Mouse (Mus musculus) stomach, postnatal 0 days (tissue): ENCODE data around the gene Irgm2. TPM values are rescaled to one million over a fixed set of nuclear protein-coding genes. Genes with fewer than 3 reads are reported as not detected.
A peak's percentile ranks its signal among the peaks of the same experiment; 100 is the strongest.

ENCODE experiments used
- ATAC-seq: fragments of 200-750 bp; cut with Nextera tagmentation; 2 replicates; pipeline ENCODE4 v1.8.0; 2017; ENCODE audit not compliant: low FRiP score, low TSS enrichment
- DNase-seq: peaks from one replicate; pipeline ENCODE4 v3.0.0-alpha.2; 2016; ENCODE audit warnings: low spot score
- H3K27ac ChIP-seq: fragments of 300-500 bp; sonication (generic); replicated peaks from 2 replicates; pipeline ENCODE4 v1.5.1; 2014; ENCODE audit warnings: mild to moderate bottlenecking, control low read depth
- H3K27me3 ChIP-seq: fragments of 300-500 bp; sonication (generic); 2 replicates; pipeline ENCODE4 v1.6.1; 2014; ENCODE audit warnings: low read length; ENCODE audit not compliant: control insufficient read depth, insufficient read depth
- H3K36me3 ChIP-seq: fragments of 300-500 bp; sonication (generic); 2 replicates; pipeline ENCODE4 v1.6.1; 2014; ENCODE audit warnings: low read length, mixed read lengths; ENCODE audit not compliant: control insufficient read depth, insufficient read depth
- H3K4me1 ChIP-seq: fragments of 300-500 bp; sonication (generic); replicated peaks from 2 replicates; pipeline ENCODE4 v1.6.1; 2014; ENCODE audit warnings: antibody characterized with exemption; ENCODE audit not compliant: control insufficient read depth, insufficient read depth
- H3K4me2 ChIP-seq: fragments of 300-500 bp; sonication (generic); replicated peaks from 2 replicates; pipeline ENCODE4 v1.6.1; 2014; ENCODE audit warnings: low read depth, mild to moderate bottlenecking, control low read depth, moderate library complexity
- H3K4me3 ChIP-seq: fragments of 300-500 bp; sonication (generic); 2 replicates; pipeline ENCODE4 v1.5.1; 2014; ENCODE audit warnings: low read depth, low read length, control low read depth
- H3K9ac ChIP-seq: fragments of 300-500 bp; sonication (generic); 2 replicates; pipeline ENCODE4 v1.6.1; 2014; ENCODE audit warnings: mild to moderate bottlenecking, low read length, control low read depth, mixed read lengths
- H3K9me3 ChIP-seq: fragments of 300-500 bp; sonication (generic); 2 replicates; pipeline ENCODE4 v1.6.1; 2016; ENCODE audit warnings: low read length; ENCODE audit not compliant: control insufficient read depth
- CTCF ChIP-seq: IDR thresholded peaks from 2 replicates; pipeline ENCODE4 v1.5.1; 2016; ENCODE audit warnings: antibody characterized with exemption, low read depth, mild to moderate bottlenecking, moderate library complexity
- EP300 ChIP-seq: optimal IDR thresholded peaks from 2 replicates; pipeline ENCODE3; 2016; ENCODE audit warnings: antibody characterized with exemption
- WGBS: fragments of 180-500 bp; shearing (Covaris S2); extraction: QIAGEN DNeasy Blood & Tissue Kit; methylation state at CpG from one replicate; pipeline ENCODE4 v1.1.7; 2014; 5-methylcytosine and 5-hydroxymethylcytosine counted together
- polyA plus RNA-seq: library from polyadenylated mRNA; unstranded; fragments of >200 nt; fragmentation: Nextera tagmentation; extraction: Ambion mirVana; gene quantifications from 2 replicates; pipeline ENCODE4 v1.2.1, GENCODE M21; 2015

Irgm2 gene
- polyA plus RNA-seq, 1 experiment from 2014 or later: 3.9 TPM

GRCm38 (mm10) chr11:58183579-58183978 is 15.8 kb upstream of the Irgm2 start:
- no peak overlapping the region for H3K9ac ChIP-seq
- H3K36me3 ChIP-seq: no peaks in the 10 kb centered on the region
- WGBS: 74% methylated on average over 3 of the region's 3 CpGs
- H3K4me1 ChIP-seq: no peaks in the 10 kb centered on the region
- no peaks in the 10 kb centered on the region for H3K9me3 ChIP-seq
- no peak overlapping the region for H3K4me2 ChIP-seq
- ATAC-seq (no peak), DNase-seq (no peak)
- TF ChIP-seq EP300 (no peak), CTCF (no peak)
- no peak overlapping the region for H3K27ac ChIP-seq
- H3K27me3 ChIP-seq: no peaks in the 10 kb centered on the region
- no peak overlapping the region for H3K4me3 ChIP-seq

- Histone ChIP-seq H3K27ac (no peak overlapping the region), H3K9ac (no peak overlapping the region), H3K4me3 (no peak overlapping the region), H3K4me2 (no peak overlapping the region), H3K4me1 (peaks cover 4% of the 10 kb centered on the region; the same call in 1 of the 2 replicates), H3K36me3 (no peaks in the 10 kb centered on the region), H3K27me3 (no peaks in the 10 kb centered on the region), H3K9me3 (no peaks in the 10 kb centered on the region)
- WGBS: 84% methylated on average over 6 of the region's 6 CpGs
- DNase-seq (no peak), ATAC-seq (no peak)
- no peak for TF ChIP-seq CTCF
- no peak for TF ChIP-seq EP300
These were observed 9.7 kb upstream of the Irgm2 start for GRCm38 (mm10) chr11:58189675-58190074.

- TF ChIP-seq EP300 (peak; percentile 46), CTCF (no peak)
- Histone ChIP-seq H3K27ac (no peak overlapping the region), H3K36me3 (no peaks in the 10 kb centered on the region), H3K4me1 (peaks cover 4% of the 10 kb centered on the region; the same call in 1 of the 2 replicates), H3K4me2 (0 out of 2 replicates have a peak overlapping the region, but pooled peaks have one; percentile 2), H3K4me3 (no peak overlapping the region), H3K9me3 (no peaks in the 10 kb centered on the region), H3K9ac (no peak overlapping the region), H3K27me3 (no peaks in the 10 kb centered on the region)
- DNase-seq (no peak), ATAC-seq (peak; percentile 30; the same call in 1 of the 2 replicates)
- WGBS: 52% methylated on average over 3 of the region's 3 CpGs
These were observed 6.1 kb upstream of the Irgm2 start for GRCm38 (mm10) chr11:58193326-58193725.

- H3K4me1 ChIP-seq: peaks cover 4% of the 10 kb centered on the region; the same call in 1 of the 2 replicates
- H3K4me3 ChIP-seq: no peak overlapping the region
- 37% methylated on average over 4 of the region's 4 CpGs for WGBS
- H3K4me2 ChIP-seq: 0 out of 2 replicates have a peak overlapping the region, but pooled peaks have one; percentile 2
- H3K27ac ChIP-seq: no peak overlapping the region; the same call in 1 of the 2 replicates
- ATAC-seq (0 out of 2 replicates have a peak, but pooled peaks have one; percentile 8), DNase-seq (no peak)
- no peaks in the 10 kb centered on the region for H3K27me3 ChIP-seq
- H3K9ac ChIP-seq: no peak overlapping the region
- no peaks in the 10 kb centered on the region for H3K9me3 ChIP-seq
- H3K36me3 ChIP-seq: no peaks in the 10 kb centered on the region
- TF ChIP-seq CTCF (no peak), EP300 (no peak)
These were observed 5.4 kb upstream of the Irgm2 start for GRCm38 (mm10) chr11:58193860-58194520.

- no peak for DNase-seq
- Histone ChIP-seq H3K9ac (no peak overlapping the region), H3K27ac (no peak overlapping the region; the same call in 1 of the 2 replicates), H3K36me3 (no peaks in the 10 kb centered on the region), H3K9me3 (no peaks in the 10 kb centered on the region), H3K4me1 (no peaks in the 10 kb centered on the region), H3K27me3 (no peaks in the 10 kb centered on the region), H3K4me2 (peak overlapping the region; percentile 63), H3K4me3 (peak overlapping the region; percentile 51)
- ATAC-seq: no peak
- 86% methylated on average over 4 of the region's 4 CpGs for WGBS
- TF ChIP-seq EP300 (no peak), CTCF (no peak)
These were observed 755 bp upstream of the Irgm2 start for GRCm38 (mm10) chr11:58198663-58199062.

- Histone ChIP-seq H3K4me2 (peak overlapping the region; percentile 63), H3K4me3 (no peak overlapping the region), H3K4me1 (no peaks in the 10 kb centered on the region), H3K9ac (no peak overlapping the region), H3K27me3 (no peaks in the 10 kb centered on the region), H3K27ac (no peak overlapping the region), H3K36me3 (no peaks in the 10 kb centered on the region), H3K9me3 (no peaks in the 10 kb centered on the region)
- DNase-seq (no peak), ATAC-seq (no peak)
- TF ChIP-seq CTCF: no peak
- TF ChIP-seq EP300: no peak
- WGBS: 88% methylated on average over 4 of the region's 4 CpGs
These were observed 808 bp downstream of the Irgm2 start for GRCm38 (mm10) chr11:58200226-58200625.
